Mouse (Mus musculus) ES-E14 (cell line): Measurements from ENCODE around the gene Lcorl. TPM values are rescaled to one million over a fixed set of nuclear protein-coding genes. Genes with fewer than 3 reads are reported as not detected.

Experiments used
- DNase-seq: peaks from one replicate; pipeline ENCODE4 v3.0.0-alpha.2; 2013; ENCODE audit warnings: low read depth, low spot score
- H3K27ac ChIP-seq: 2 replicates; pipeline ENCODE4 v1.5.1; 2012; ENCODE audit warnings: low read depth, mild to moderate bottlenecking, low read length, moderate library complexity, mixed read lengths; ENCODE audit not compliant: poor library complexity, insufficient read depth, severe bottlenecking
- H3K36me3 ChIP-seq: 2 replicates; pipeline ENCODE4 v1.6.1; 2012; ENCODE audit warnings: mild to moderate bottlenecking, low read length, moderate library complexity, mixed read lengths; ENCODE audit not compliant: control insufficient read depth, poor library complexity, insufficient read depth, severe bottlenecking
- H3K4me1 ChIP-seq, 2 experiments: fragments of 150-350 bp in 1 of 2; sonication (generic) in 1 of 2; 2 replicates each; pipeline ENCODE4 v1.6.1; 2012; ENCODE audit warnings: low read length in 2 of 2, mild to moderate bottlenecking in 1 of 2, mixed read lengths in 1 of 2; ENCODE audit not compliant: control insufficient read depth in 2 of 2, insufficient read depth in 2 of 2, poor library complexity in 1 of 2
- H3K4me3 ChIP-seq, 2 experiments: fragments of 150-350 bp in 1 of 2; sonication (generic) in 1 of 2; 2 replicates each; pipeline ENCODE4 v1.5.1; 2012; ENCODE audit warnings: low read length in 2 of 2, low read depth in 1 of 2, mild to moderate bottlenecking in 1 of 2, mixed read lengths in 1 of 2; ENCODE audit not compliant: insufficient read depth in 1 of 2, poor library complexity in 1 of 2, severe bottlenecking in 1 of 2
- H3K9ac ChIP-seq: 2 replicates; pipeline ENCODE4 v1.6.1; 2012; ENCODE audit warnings: low read depth, mild to moderate bottlenecking, low read length, mixed read lengths; ENCODE audit not compliant: poor library complexity, insufficient read depth, severe bottlenecking
- H3K9me3 ChIP-seq: fragments of 150-350 bp; sonication (generic); 2 replicates; pipeline ENCODE4 v1.6.1; 2012; ENCODE audit warnings: low read depth, mild to moderate bottlenecking, low read length; ENCODE audit not compliant: control insufficient read depth, insufficient read depth
- CHD2 ChIP-seq: IDR thresholded peaks from 2 replicates; pipeline ENCODE4 v1.6.1; 2014; ENCODE audit warnings: mild to moderate bottlenecking, low read depth, low read length, inconsistent platforms
- HCFC1 ChIP-seq: IDR thresholded peaks from 2 replicates; pipeline ENCODE4 v1.6.1; 2012; ENCODE audit warnings: low read length, inconsistent platforms, borderline replicate concordance; ENCODE audit not compliant: insufficient read depth
- MAFK ChIP-seq: IDR thresholded peaks from 2 replicates; pipeline ENCODE4 v1.6.1; 2014; ENCODE audit warnings: mild to moderate bottlenecking, low read depth, low read length, inconsistent platforms; ENCODE audit not compliant: insufficient read depth
- ZC3H11A ChIP-seq: IDR thresholded peaks from 2 replicates; pipeline ENCODE4 v1.6.1; 2012; ENCODE audit warnings: low read depth, mild to moderate bottlenecking, inconsistent platforms, low read length, borderline replicate concordance
- ZNF384 ChIP-seq: IDR thresholded peaks from 2 replicates; pipeline ENCODE4 v1.6.1; 2012; ENCODE audit warnings: low read depth, low read length, inconsistent platforms
- in situ Hi-C, 2 experiments: fragments of 600-800 bp; cut with MboI; formaldehyde crosslinking; loops; one replicate each; pipeline ENCODE4 v1.15.1; 2025; ENCODE audit warnings: low sequenced_read_pairs in 2 of 2, inconsistent platforms in 1 of 2; ENCODE audit not compliant: unreplicated experiment in 2 of 2
- total RNA-seq: library from RNA; depleted of rRNA; stranded (reverse); fragments of 300-350 nt; gene quantifications from 2 replicates; pipeline ENCODE4 v1.2.3, GENCODE M21; 2012

The Lcorl gene
- total RNA-seq, 1 experiment, result 11.0 TPM

DNA sequence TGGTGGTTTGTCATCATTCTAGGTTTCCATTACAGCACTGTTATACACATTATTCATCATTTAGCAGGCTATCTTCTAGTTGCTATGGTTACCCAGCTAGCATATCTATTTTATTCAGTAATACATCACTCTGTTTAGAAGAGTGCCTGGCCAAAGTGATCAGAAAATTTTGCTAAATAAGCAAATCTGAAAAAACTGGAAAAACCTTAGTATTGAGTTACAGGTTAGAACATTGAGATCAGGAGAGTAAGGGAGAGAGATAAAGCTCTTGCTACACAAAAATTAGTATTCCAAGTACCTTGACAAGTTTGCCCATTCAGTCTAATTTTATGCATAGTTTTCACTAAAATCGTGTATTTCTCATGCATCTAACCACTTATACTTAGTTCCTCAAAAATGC lies 119.5 kb downstream of the Lcorl start:
- Histone ChIP-seq H3K9me3 (no peaks in the 10 kb centered on the region), H3K4me1 (no peaks in the 10 kb centered on the region), H3K36me3 (peaks cover 2% of the 10 kb centered on the region; the same call in 1 of the 2 replicates), H3K27ac (no peak overlapping the region), H3K9ac (no peak overlapping the region), H3K4me3 (no peak overlapping the region)
- DNase-seq, result no peak
- in situ Hi-C loops, result no loop called here
- TF ChIP-seq ZC3H11A (no peak), MAFK (peak; percentile 29; the same call in 1 of the 2 replicates), HCFC1 (no peak), CHD2 (no peak), ZNF384 (no peak)

DNA sequence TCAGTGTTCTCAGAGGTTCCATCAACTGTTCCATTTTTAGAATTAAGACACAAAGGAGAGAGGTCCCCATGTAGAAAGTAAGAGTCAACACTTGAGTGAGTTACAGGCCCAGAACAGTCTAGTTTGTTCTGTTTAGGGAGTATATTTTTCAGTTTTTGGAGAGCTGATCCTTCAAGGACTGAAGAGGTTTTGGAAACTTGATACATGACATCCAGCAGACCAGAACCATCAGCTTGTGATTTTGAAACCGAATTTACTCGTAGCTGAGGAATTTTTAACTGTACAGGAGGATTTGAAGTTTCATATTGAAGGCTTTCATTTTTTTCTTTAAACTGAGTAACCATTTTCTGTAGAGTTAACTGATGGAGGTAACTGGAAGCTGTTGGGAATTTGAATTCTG lies 123.7 kb downstream of the Lcorl start:
- no peak overlapping the region for H3K9ac ChIP-seq
- in situ Hi-C loops, result no loop called here
- H3K9me3 ChIP-seq, result no peaks in the 10 kb centered on the region
- no peak for DNase-seq
- no peak for TF ChIP-seq ZNF384
- TF ChIP-seq HCFC1, result no peak
- TF ChIP-seq CHD2, result no peak
- no peak for TF ChIP-seq ZC3H11A
- TF ChIP-seq MAFK, result no peak
- peaks cover 2% of the 10 kb centered on the region; the same call in 1 of the 2 replicates for H3K36me3 ChIP-seq
- no peaks in the 10 kb centered on the region for H3K4me1 ChIP-seq
- H3K27ac ChIP-seq, result no peak overlapping the region
- H3K4me3 ChIP-seq, result no peak overlapping the region

- H3K9me3 ChIP-seq, result no peaks in the 10 kb centered on the region
- in situ Hi-C loops, result no loop called here
Observed at GRCm38 (mm10) chr5:45718848-45719488, 138.4 kb downstream of the Lcorl start.

GRCm38 (mm10) chr5:45709653-45710052 lies 147.8 kb downstream of the Lcorl start:
- in situ Hi-C loops, result no loop called here

More at GRCm38 (mm10) chr5:45718848-45719488, 138.4 kb downstream of the Lcorl start:
- Histone ChIP-seq H3K27ac (no peak overlapping the region), H3K9ac (no peak overlapping the region), H3K4me1 (no peaks in the 10 kb centered on the region), H3K4me3 (no peak overlapping the region), H3K36me3 (no peaks in the 10 kb centered on the region)
- TF ChIP-seq MAFK (no peak), ZC3H11A (no peak), HCFC1 (no peak), ZNF384 (no peak), CHD2 (no peak)
- DNase-seq, result no peak

DNA sequence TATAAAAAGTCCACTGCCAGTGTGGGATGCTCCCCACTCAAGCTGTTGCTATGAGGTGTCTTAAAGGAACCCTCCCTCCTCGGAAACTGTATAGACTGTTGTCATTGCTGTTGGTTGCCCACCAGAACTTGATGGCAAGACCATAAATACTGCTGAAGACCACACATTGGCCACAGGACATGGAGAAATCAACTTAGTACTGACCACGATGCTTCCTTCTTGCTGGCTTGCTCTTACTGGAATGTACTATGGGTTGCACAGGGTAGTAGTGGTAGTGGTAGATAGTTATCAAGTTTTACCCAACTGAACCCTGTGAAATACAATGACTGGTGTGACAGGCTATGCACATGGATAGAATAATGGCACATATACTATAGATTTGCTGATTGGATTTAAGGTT lies 150.6 kb downstream of the Lcorl start:
- H3K27ac ChIP-seq, result no peak overlapping the region
- TF ChIP-seq ZC3H11A (no peak), MAFK (no peak), CHD2 (no peak), HCFC1 (no peak), ZNF384 (no peak)
- in situ Hi-C loops, result no loop called here
- H3K4me3 ChIP-seq, result no peak overlapping the region
- no peaks in the 10 kb centered on the region for H3K36me3 ChIP-seq
- DNase-seq, result no peak
- H3K4me1 ChIP-seq, result no peaks in the 10 kb centered on the region; a peak in 1 of 4 replicates
- no peaks in the 10 kb centered on the region for H3K9me3 ChIP-seq
- H3K9ac ChIP-seq, result no peak overlapping the region

More at GRCm38 (mm10) chr5:45709653-45710052, 147.8 kb downstream of the Lcorl start:
- H3K4me1 ChIP-seq, result no peaks in the 10 kb centered on the region
- H3K9me3 ChIP-seq, result no peaks in the 10 kb centered on the region
- DNase-seq, result no peak
- H3K36me3 ChIP-seq, result no peaks in the 10 kb centered on the region
- TF ChIP-seq CHD2 (no peak), HCFC1 (no peak), ZC3H11A (no peak), MAFK (no peak), ZNF384 (no peak)
- no peak overlapping the region for H3K9ac ChIP-seq
- H3K4me3 ChIP-seq, result no peak overlapping the region
- H3K27ac ChIP-seq, result no peak overlapping the region
